Mouse (Mus musculus) large intestine, adult 2 months (tissue): Measurements from ENCODE around the gene Plxnd1. TPM values are rescaled to one million over a fixed set of nuclear protein-coding genes. Genes with fewer than 3 reads are reported as not detected.

Source experiments
- DNase-seq: peaks from one replicate; pipeline ENCODE4 v3.0.0-alpha.2; 2012; ENCODE audit warnings: low read depth, low spot score
- WGBS: fragments of 180-500 bp; shearing (Covaris S2); methylation state at CpG from one replicate; pipeline ENCODE4 v1.1.7; 2018; 5-methylcytosine and 5-hydroxymethylcytosine counted together
- polyA plus RNA-seq: library from polyadenylated mRNA; depleted of rRNA; stranded (reverse); fragments of >200 nt; gene quantifications from 2 replicates; pipeline ENCODE4 v1.2.3, GENCODE M21; 2012

Gene Plxnd1
- polyA plus RNA-seq, 1 experiment: 12.9 TPM

DNA sequence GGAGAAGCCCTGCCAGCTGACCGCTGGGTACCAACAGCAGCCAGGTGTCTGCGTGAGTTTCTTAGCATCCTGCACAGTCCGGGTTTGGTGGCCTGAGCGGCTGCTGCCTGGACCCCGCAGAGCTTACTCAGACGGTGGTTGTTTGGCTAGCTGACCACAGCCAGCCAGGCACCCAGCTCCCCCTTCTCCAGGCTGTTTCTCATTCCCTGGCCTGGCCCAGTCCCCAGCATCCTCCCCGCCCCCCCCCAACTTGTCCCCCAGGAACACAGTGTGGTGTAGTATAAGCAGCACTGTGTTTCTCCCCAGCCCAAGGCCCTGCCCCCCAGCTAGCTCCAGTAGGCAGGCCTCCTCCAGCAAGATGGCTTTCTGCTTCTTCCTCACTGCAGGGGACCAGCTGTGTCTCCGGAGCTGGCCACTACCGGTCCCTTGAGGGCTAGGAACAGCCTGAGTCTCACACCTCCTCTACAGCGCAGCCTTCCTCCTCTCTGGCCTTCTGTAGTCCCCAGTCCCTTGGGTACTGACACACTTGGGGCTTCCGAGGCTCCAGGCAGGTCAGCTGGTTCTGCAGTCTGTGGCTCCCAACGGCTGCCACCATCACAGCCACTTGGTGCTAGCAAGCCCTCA lies 8.2 kb downstream of the Plxnd1 start:
- 67% methylated on average over 12 of the region's 12 CpGs for WGBS
- DNase-seq: no peak

DNA sequence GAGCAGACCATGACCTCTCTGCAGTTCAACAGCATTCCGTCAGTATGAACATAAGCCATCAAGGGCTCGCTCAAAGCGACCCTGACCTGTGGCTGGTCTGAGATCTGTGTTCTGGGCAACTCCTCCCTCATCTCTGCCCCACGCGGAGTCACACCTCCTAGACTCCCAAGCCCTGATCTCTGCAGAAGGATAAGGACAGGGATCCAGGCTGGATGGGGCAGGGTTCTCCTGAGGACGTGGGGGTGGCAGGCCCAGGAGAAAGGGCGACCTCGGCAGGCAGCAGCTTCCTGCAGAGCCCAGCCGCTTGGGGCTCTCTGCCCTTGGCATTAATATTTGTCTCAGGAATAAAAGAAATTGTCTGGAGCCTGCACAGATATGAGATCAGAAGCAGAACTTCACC lies 9.2 kb downstream of the Plxnd1 start:
- DNase-seq: no peak
- WGBS: 52% methylated on average over 9 of the region's 9 CpGs

DNA sequence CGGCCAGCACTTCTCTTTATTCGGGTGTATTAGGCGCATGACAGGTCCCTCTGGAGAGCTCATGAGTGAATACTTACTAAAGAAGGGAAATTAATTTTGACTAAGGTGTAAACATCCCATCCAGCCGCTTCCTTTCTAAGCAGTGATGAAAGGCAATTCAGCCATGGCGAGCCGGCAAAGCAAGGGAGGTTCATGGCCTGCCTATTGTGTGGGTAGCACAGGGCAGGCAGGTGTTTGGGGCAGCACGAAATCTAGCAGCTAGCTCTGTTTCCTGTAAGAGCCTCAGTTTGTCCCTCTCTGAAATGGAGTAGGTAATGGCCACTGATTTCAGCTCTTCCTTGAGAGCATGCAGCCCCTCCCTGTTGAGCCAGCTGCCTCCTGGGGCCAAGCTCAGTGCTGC lies 10.2 kb downstream of the Plxnd1 start:
- no peak for DNase-seq
- 66% methylated on average over 7 of the region's 7 CpGs for WGBS

DNA sequence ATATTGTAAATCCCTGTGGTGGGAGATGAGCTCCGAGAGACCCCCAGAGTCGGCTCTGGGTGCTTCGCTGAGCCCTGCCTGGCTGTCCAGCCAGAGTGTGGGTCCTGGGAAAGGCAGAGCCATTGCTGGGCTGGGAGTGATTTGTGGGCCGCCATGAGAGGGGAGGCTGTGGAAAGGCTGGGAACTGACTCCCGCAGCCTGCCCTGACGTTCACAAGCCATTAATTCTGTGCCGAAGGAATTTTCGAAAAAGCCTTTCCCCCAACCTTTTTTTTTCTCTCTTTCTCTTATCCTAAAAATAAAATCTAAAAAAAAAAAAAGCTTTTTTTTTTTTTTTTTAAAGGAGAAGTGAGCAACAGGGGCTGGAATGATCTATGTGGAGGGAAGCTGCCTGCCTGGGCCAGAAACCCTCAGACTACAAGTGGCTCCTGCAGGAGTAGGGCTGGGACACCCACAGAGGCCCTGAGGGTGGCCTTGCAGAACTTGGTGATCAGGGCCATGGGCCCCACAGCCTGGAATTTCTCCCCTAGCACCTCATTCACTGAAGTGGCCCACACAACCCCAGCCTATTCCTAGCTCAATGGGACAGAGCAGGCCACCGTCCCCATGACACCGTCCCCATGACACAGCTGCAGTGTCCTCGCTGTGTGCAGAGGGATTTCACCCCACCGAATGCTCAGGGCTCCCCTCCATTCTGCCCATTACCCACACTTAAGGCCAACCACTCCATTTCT lies 11.3 kb downstream of the Plxnd1 start:
- no peak for DNase-seq
- WGBS: 68% methylated on average over 12 of the region's 12 CpGs

DNA sequence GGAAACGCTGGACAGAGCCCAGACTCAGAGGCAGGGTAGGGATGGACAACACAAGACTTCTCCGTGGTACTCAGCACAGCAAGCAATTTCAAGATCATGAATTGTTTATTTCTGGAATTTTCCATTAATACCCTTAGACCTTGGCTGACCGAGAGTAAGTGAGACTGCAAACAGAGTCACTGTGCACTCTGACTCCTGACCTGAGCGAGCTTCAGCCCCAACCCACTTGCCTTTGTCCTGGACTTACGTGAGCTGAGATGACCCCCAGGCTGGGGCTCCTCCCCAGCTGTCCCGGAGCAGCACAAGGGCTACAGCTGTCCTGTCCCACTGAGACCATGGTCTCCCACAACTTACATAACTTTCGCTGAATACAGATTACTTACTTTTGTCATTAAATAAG lies 11.9 kb downstream of the Plxnd1 start:
- no peak for DNase-seq
- WGBS: 55% methylated on average over 7 of the region's 7 CpGs

DNA sequence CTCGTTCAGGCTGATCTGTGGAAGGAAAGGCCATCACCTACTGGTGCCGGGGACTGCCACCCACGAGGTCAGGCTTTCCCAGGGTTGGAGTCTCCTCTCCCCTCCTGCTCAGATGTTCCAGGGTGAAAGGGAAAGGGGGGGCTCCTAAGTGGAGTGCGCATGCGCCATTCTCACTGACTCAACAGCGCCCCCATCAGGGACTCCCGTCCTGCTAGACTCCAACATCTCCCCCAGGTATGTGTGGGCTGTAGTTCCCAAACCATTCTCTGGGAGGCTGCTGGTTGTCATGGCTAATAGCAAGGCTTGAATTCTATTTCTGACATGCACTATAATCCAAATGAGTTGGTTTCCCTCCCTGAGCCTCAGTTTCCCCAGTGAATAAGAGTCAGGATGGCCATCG lies 16.2 kb downstream of the Plxnd1 start:
- WGBS: 73% methylated on average over 8 of the region's 8 CpGs
- no peak for DNase-seq

DNA sequence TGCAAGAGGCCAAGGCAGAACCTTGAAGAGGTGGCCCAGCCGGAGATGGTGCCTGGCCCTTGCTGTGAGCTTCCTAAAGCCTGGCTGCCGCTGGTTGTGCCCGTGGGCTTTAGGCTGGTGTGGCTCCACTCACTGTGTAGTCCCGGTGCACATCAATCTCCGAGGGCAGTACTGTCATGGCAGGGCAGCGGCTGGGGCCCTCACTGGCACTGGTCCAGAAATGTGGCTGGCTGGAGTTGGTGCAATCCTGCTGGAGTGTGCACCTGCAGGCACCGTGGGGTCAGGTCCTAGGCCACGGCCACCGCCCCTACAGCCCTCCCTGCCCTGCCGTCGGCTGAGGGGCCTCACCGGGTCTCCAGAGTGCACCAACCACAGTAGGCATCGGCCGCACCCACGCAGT lies 17.0 kb downstream of the Plxnd1 start:
- 61% methylated on average over 15 of the region's 15 CpGs for WGBS
- DNase-seq: no peak

DNA sequence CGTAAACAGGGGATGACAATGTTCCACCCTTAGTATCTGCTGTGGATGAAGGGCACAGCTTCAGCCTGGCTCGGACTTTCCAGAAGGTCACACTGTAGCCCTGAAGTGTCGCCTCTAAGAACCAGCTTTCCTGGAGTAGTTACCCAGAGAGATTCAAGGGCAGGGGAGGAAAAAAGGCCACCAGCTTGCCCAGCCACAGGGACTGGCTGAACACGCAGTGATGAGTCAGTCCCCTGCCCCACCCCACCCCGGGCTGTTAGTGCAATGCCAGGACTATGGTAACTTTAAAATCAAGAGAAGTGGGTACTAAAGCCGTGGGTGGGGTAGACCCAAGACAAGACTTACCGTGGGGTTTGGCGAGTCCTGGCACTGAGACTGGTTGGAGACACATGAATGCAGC lies 19.2 kb downstream of the Plxnd1 start:
- DNase-seq: no peak
- 56% methylated on average over 8 of the region's 8 CpGs for WGBS

DNA sequence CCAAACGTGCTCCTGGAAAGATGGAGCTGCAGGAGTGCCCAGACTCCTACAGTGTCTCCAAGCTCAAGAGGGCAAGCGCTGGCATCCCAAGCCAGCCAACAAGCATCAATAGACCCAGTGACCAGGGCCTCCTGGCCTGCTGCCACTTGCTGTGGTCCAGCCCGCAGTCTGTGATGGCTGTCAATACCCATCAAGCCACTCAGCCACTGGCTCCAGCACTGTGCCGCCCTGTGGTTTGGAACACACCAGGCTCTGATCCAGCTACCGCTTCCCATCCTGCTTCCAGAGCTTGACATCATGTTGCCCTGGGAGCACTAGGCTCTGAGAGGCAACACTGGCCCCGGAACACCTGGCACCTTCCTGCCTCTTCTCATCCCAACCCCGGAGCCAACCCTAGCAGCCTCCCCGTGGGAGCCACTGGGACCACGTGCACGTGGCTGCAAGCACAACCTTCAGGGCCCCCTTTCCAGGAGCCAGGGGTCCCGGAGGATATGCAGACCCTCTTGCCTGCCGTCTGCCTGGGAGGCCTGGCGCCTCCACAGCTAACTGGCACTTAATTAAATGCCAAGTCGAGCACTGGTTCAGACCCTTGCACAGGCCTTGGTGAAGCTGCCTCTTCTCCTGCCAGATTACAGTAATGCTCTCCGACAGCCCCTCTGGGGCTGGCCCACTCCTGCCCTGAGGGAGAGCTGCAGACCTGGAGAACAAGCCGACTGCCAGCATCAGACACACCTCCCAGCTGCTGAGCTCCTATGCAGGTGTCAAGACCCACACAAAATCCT lies 20.7 kb downstream of the Plxnd1 start:
- WGBS: 78% methylated on average over 16 of the region's 16 CpGs
- no peak for DNase-seq

DNA sequence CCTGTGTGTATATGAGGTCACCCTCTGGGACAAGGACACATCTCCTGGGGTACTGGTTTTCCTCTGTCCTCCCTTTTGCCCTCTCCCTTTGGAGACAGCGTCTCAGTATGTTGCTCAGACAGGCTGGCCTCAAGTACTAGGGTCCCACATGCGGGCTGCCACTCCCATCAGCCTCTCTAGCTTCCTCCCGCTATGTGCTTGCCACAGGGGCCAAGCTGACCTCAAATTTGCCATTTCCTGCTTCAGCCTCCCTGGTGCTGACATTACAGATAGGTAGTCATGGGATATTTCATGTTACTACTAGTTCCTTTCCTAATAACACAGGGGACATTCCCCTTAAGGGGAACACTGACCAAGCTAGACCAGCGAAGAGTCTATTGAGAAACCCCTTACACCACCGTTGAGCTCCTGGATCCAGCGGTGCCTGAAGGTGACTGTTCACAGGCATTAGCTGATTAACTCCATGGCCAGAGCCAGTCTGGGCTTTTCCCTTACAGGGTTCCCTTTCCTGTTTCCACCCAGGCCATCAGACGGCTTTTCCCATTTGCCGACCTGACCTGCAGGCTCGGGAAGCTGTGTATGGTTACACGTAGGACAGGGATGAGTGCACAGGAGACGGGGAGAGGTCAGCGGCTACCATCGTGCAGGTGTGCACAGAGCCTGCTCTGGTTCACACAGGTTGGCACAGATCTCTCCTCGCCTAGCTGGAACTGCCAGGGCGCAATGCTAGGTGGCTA lies 21.5 kb downstream of the Plxnd1 start:
- WGBS: 80% methylated on average over 15 of the region's 15 CpGs
- DNase-seq: no peak

DNA sequence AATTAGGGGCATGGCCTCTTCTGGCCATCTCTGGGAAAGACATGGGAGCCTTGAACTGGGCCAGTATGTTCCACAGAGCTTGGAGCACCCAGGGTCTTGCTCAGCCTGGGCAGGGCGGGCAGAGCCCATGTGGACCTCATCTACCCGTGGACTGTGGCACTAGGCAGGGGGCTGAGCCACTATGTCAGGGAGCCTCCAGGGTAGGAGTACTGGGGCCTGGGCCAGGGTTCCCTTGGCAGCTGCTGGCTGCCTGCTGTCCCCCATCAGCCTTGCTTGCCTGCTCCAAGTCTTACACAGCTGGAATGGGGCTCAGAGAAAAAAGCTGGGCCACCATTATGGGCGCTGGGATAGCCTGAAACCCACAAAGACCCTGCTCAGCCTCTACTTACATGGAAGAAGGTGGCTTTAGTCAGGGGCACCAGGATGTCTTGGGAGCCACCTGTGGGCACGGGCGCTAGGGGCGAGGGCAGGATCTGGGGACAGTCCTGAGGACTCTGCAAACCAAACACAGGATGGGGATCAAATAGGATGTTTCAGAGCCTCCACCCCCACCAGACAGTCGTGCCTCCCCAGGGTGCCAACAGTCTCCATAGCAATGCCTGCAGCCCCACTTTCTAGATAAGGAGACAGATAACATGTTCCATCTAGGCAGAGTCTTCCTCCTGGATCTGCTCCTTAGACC lies 22.6 kb downstream of the Plxnd1 start:
- no peak for DNase-seq
- WGBS: 79% methylated on average over 7 of the region's 7 CpGs

DNA sequence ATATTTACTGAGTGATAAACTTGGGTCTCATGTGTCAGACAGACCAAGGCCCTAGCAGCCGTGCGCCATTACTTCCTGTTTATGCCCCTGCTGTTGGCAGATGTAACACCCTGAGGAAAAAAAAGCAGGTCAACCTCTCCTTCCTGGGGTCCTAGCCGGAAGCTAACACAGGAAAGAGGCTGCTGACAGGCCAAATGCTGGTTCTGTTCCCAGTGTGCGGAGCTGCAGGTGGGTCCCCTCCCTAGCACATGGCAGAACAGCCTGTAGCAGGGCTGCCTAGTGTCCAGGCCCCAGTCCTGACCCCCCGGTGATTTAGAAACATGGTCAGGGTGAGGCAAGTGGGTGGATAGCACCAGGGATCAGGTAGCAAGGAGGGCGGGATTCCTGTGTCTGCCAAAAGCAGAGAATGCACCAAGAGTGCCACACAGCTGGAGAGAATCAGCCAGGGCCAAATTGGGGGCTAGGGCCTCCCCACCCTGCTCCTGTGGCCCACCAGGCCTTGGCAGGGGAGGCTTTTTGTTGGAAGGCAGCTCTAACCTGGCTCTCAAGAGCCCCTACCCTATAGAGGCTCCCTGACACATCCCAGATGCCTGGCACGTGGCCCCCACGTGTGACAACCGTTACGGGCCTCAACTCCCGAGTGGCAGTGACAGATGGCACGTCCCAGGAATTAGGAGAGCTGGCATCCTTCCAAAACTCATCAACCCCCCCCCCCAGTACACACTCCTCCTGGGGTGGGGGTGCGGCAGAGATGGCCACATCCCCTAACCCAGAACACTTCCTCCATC lies 23.3 kb downstream of the Plxnd1 start:
- WGBS: 48% methylated on average over 13 of the region's 13 CpGs
- DNase-seq: no peak

DNA sequence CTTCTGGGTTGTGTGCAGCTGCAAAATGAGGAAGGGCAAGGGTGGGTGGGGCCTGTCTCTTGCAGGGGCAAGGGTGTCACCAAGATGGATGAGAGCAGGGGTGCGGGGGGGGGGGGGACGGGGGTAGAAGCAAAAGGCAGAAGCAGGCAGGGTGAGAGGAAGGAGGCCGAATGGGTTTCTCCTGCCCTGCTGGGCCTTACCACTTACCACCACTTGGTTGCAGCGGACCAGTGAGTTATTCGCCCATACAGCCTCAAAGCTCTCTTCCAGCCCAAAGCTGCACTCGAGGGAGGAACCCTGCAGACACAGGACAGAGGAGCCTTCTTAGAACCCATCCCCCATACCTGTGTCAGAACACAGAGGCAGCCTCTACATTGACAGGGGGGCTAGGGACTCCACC lies 24.9 kb downstream of the Plxnd1 start:
- DNase-seq: no peak
- WGBS: 81% methylated on average over 6 of the region's 6 CpGs

DNA sequence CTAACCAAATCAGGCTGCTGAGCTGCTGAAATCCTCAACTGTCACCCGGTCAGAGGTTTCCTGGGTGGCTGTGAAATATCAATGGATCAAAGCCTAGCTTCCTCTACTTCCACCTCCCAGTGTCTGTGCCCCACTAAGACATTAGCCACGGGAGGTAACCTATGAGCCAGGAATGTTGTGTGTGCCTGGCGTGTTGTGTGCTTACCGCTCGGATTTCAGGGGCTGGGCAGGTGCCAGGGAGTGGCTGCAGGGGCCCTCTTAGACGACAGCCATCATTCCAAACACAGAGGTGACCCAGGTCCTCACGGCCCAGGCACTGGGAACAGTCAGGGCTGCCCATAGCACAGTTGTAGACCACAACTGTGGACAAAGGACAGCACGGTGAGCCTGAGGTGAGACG lies 25.7 kb downstream of the Plxnd1 start:
- DNase-seq: no peak
- 66% methylated on average over 9 of the region's 9 CpGs for WGBS

DNA sequence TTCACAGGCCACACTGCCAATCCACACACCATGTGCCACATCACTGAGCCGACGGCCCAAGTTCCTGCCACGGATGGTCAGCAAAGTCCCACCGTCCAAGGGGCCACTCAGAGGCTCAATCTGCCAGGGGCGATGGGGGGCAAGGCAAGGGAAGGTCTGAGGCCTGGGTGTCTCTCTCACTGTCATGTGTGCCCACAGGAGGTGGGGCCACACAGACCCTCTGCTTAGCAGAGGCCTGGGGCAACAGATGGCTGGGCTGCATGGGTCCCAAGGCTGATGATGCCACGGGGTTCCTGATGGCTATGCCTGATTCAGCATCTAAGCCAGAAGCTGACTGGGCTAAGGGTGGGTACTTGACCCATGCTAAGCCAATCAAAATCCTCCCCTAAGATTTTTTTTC lies 26.1 kb downstream of the Plxnd1 start:
- no peak for DNase-seq
- 86% methylated on average over 6 of the region's 6 CpGs for WGBS

DNA sequence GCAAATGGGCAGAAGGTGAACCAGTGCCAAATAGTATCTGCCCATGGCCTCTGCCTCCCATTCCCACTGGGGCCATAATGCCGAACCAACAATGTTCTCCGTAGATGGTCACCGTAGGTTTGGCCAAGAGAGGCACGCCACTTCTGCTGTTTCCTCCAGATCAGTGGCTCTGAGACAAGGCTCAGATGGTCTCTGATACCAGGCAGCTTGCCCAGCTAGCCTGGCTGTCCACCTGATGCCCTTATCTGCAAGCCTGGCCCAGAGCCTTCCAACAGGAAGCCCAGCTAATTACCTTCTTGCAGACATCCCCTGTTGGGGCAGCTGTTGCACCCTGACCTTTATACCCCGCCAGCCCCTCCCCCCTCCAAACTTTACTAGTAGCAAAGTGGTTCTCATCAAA lies 26.7 kb downstream of the Plxnd1 start:
- 53% methylated on average over 5 of the region's 5 CpGs for WGBS
- no peak for DNase-seq

DNA sequence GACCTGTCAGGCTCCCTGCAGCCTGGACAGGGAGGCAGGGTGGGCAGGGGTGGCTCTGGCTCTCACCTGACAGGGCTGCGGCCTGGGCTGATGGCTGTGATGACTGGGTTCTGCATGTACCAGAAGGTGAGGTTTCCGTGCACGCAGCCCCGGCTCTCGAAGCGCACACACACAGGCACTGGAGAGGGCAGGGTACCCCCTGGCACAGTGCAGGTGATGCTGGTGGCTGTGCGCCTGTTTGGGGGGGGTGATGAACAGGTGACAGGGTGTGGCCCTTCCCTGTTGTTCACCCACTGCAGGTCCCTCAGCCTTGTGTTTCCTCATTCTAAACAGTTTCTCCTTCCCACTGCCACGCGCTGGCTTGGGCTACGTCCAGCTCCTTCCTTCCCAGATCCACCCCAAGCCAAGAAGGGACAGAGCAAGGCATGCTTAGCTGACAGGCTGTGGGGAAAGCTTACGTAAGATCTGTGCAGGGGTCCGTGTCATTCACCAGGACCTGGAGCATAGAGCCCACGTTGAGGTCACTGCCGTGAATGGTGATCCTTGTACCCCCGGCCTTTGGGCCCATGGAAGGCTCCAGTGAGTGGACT lies 27.4 kb downstream of the Plxnd1 start:
- 76% methylated on average over 15 of the region's 15 CpGs for WGBS
- no peak for DNase-seq

DNA sequence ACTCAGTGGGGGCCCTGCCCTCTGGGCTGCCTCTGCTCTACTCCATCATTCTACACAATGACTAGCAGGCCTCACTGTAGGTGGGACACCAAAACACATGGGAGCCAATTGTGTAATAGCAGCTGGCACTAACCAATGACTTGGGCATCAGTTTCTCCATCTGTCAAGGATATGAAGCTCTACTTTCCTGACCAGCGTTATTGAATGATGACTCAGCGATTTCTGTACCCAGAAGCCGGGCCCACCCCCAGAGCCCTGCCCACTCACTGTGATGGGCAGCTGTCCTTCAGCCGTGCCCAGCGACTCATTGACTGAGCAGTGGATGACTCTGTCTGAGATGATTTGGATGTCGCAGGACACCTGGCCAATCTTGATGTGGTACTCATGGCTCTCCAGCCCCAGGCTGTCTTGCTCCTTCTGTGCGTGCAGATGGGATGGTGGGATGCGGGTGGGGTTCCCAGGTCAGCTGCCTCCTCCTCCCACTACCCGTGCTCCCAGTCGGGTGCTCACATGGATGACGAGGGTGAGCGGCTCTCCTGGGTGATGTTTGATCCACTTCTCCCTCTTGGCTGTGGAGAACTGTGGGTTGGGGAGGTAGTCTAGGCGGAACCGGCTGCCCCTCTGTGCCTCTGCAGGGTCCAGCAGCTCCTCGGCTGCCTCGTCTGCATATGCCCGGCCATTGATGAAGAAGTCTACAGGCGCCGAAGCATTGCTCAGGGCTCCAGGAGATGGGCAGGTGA lies 28.4 kb downstream of the Plxnd1 start:
- 89% methylated on average over 19 of the region's 19 CpGs for WGBS
- no peak for DNase-seq
